Mouse (Mus musculus) right cerebral cortex, postnatal 14 days (tissue): Measurements from ENCODE around the gene Ctf2.
A peak's percentile ranks its signal among the peaks of the same experiment; 100 is the strongest.
"Not testable (repeated sequence)": the region's sequence is repeated elsewhere in the genome, so short reads cannot be mapped to it uniquely, and the experiment has no call there.

Experiments
- DNase-seq: peaks from one replicate; pipeline ENCODE4 v3.0.0; 2022

Ctf2 gene

DNA sequence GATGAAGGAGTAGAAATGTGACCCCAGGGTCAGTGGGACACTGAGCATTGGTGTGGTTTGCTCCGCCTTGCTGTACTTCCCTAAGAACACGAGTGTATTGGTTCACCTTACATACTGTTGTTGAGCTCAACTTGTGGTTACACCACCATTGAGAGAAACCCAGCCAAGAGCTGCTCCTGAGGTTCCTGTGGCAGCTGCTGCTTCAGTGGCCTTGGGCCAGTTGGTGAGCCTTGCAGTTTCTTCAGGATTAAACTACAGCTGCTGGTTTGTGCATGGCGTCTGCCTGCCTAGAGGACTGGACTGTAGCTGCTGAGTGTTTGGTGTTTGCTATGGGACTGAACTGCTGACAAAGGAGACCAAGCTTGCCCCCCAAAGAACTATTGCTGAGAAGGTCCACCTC is 20.5 kb downstream of the Ctf2 start:
- DNase-seq: no peak

DNA sequence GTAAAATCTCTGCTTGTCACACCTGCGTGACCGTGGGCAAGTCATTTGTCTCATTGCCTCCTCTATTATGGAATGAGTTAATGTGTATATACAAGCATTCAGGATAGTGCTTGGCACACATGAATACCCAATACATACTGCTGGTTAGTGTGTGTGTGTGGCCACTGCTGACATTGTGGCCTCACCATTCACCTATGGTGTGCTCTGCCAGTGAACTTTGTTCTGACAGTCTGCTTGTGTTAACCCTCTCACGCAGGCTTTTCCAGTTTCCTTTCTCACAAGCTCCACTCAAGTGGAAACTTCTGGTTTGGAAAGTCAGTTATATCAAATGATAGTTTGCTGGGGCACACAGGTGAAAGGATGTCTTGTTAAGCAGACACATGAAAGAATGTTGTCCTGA is 20.9 kb downstream of the Ctf2 start:
- DNase-seq: no peak

DNA sequence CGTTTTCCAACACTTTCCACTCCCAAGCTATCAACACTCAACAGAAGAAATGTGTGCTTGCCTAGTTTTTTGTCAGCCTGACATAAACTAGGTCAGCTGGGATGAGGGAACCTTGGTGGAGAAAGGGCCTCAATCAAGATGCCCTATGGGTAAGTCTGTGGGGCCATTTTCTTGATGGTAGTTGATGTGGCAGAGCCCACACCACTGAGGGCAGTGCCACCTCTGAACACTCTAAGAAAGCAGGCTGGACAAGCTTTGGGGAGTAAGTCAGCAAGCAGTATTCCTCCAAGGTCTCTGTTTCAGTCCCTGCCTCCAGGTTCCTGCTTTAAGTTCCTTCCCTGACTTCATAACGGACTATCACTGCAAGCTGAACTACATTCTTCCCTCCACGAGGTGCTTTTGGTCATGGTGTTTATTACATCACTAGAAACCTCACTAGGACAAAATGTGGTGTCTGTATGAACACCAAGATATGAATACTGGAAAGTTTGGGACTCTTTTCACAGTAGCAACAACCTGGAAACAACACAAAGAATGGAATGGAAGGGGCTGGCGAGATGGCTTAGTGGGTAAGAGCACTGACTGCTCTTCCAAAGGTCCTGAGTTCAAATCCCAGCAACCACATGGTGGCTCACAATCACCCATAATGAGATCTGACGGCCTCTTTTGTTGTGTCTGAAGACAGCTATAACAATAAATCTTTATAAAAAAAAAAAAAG is 22.5 kb downstream of the Ctf2 start:
- DNase-seq: no peak

DNA sequence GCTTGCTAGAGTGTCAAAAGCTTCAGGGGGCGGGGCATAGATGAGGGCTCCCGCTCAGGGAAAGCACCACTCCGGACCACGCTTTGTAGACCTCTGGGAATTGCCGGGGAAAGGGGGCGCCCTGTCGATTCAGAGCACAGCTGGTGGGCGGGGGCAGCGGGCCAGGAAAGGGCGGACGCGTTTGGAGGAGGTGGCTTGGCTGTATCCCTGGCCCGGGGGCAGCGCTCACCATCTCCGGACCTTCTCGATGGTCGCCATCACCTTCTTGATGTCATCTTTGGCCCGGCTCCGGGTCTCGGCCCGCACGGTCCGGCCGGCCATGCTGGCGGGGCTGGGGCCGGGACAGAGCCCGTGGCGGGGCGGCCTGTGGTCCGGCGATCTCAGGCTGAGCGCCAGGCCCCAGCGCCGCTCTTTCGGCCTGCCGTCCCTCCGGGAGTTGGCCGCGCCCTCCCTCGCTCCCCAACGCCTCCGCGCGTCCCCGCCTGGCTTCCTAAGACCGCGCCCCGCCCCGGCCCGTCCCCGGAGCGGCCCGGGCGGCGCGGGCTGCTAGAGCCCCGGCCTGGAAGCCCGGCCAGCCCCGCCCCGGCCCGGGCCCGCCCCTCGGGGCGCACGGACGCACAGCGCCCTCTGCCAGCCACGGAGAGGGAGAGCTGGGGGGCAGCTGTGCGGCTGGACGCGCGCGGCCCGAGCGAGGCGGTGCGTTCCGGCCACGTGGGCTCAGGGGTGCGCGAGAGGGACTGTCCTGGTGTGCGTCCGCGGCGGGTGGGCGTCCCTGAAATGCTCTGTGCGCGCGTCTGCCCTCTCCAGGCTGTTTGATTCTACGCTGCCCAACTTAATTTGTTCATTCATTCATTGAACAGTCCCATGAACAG is 23.5 kb downstream of the Ctf2 start, which contains the start of gene Bcl7c:
TSS of gene Bcl7c (minus strand) at position 727 of the 872 bp plus-strand sequence.
- DNase-seq: peak; percentile 87

DNA sequence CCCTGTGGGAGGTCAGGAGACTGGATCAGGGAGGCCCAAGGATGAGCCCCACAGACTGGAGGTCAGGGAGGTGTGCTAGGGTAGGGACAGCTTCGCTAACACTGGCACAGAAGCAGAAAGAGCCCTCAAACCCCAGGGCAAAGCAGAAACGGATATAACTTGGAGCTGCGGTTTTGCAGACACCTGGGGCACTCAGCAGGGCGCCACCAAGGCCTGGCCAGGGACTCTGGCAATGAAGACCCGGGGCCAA is 24.1 kb downstream of the Ctf2 start:
- no peak for DNase-seq

DNA sequence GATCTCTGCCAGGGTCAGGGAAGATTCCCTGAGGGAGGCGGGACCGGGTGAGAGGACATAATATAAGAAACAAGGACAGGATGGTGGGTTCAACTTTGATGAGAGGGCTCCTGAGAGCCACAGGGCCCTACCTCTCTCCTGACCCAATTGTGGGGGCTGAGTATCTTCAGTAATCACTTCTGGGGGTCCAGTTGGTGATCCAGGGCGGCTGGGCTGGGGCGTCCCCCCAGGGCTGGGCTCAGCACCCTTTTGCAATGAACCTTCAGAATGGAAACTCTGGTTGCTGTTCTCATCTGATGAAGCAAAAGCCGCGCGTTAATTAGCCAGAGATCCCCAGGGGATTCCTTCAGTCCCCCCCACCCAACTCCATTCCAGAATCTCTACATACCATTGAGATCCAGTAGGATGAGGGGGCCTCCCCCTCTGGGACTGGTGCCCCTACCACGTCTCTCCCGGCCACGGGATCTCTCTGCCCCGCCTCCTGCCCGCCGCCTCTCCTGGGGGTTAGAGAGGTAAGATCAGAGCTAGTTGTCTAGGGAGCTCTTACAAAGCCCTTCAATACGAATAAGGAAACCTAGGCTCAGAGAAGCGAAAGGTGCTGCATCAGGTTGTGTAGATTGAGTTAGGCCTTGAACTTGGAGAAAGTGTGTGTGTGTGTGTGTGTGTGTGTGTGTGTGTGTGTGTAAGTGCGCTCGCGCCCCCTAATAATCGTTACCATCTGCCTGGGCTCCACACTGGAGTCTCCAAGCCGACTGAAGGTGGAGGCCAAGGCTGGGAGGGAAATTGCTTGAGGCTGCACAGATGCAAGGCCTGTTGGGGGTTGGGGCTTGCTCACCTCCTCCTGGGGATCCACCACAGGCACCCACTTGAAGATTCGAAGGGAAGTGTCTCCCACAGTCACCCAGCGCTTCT is 24.7 kb downstream of the Ctf2 start:
- DNase-seq: no peak

DNA sequence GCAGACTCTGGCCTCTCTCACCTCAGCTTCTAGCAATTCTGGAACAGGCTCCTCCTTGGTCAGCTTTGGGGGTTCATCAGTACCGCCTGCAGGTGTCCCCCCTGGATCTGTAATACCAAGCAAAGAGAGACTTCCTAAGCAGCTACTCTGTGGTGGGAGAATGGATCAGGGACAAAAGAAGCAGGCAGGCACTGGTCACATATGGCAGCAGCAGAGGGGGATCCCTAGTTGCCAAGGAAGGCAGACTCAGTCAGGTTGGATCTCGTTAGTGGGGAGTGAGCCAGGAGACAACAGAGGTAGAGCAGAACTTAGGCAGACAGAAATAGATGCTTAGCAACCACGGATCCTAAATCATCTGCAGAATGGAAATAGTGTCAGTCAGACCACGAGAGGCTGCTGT is 26.3 kb downstream of the Ctf2 start:
- no peak for DNase-seq

DNA sequence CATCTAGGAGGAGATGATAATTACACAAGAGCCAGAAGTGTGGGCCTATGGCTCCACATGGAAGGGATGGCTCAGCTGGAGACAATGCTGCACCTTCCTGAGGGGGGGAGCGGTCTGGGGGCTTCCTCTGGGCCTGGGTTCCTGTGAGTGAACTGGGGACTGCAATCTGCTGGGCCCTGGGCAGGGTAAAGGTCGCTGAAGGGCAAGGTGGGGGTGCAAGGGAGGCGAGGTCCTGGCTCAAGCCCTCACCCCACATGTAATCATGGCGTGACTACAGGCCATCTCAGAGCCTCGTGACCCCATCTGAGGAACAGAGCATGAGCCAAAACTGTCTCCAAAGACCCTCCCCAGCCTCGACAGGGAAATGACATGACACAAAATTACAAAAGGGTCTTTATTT is 27.4 kb downstream of the Ctf2 start:
- no peak for DNase-seq

DNA sequence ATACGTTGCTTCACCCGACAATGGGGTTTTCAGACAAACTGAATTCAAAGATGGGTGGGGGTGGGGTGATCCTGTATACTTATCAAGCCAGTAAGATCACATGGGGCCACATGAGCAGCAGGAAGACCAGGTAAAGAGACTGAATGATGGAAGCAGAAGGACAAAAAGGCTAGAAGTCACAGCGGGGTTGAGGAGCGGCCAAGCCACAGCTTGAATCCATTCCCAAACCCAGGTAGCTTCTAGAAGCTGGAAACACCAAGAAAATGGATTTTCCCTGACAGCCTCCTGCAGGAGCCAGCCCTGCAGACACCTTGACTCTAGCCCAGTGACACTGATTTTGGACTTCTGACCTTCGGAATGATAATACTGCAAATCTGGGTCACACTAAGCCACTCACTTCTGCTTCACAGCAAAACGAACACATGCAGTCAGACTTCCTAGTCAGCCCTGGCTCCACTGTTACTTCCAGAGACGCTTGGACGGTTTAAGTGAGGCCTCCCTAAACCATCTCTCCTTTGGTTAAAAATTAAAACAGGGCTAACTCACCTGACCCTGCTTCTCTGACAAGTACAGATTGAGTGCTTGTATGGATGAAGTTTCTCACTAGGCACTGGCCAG is 28.3 kb downstream of the Ctf2 start:
- no peak for DNase-seq

DNA sequence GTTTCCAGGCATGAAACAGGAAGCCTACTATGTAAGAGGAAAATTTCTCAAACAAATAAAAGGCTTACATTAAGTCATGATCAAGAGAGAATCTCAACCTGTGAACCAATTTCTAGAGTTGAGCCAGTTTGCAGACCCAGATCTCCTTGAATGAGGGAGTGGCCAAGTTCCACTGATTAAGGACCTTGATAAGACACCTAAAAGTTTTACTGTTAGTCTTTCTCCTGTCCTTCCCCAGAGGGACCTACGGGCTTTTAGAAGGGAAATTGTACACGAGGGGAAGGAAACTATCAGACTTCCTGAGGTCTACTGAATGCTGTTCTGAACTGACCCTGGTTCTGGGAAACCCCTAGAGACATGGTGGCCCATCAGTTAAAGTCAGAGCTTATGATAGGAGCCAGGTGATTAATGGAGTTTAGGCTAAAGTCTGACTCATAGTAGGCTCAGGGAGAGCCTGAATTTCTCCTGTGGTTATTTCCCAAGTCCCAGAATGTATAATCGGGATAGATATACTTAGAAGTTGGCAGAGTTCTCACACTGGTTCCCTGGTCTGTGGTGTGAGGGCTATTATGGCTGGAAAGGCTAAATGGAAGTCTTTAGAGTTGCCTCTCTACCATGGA is 31.1 kb downstream of the Ctf2 start:
- DNase-seq: no peak

DNA sequence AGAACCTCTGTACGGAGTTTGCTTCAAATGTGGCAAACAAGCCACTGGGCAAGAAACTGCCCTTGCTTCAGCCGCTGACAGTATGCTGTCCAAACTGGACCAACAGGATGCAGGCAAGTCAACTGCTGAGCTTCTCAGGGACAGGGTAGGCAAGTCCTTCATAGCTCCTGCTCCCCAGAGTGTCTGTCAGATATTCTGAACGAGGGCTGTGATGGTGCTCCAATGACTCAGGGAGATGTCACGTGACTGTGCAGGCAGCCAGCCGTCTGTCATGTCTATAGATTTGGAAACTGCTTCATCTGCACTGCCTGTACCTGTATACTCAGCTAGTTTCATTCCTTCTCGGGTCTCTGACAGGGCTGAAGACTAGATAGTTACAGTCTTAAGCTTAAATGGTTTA is 33.0 kb downstream of the Ctf2 start:
- DNase-seq: no peak

DNA sequence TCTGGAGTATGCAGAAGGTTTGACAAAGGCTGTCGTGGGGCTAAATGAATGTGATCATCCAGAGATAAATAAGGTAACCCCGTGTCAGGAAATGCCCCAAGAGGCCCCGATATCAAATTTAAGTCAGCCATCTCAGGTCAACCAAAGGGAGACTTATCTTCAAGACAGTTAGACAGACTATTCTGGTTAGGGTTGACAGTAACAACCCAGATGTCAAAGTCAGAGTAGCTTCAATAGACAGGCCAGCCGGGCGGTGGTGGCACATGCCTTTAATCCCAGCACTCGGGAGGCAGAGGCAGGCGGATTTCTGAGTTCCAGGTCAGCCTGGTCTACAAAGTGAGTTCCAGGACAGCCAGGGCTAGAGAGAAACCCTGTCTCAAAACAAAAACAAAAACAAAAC is 38.2 kb downstream of the Ctf2 start:
- DNase-seq: not testable (repeated sequence)

DNA sequence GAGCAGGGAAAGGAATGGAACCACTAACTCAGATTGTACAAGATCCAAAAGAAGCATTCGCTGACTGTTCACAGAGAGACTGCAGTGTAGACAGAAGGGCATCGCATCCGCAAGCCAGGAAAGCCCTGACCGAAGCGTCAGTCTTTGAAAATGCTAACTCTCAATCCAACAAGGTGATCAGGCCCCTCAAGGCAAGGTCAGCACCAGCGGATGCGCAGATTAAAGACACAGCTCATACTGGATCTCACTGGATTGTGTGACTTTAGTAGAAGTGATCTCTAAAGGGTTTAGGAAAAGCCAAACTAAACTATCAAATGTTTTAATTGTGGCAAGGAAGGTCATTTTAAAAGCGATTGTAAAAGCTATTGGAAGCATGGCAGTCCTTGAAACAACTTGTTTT is 38.7 kb downstream of the Ctf2 start:
- no peak for DNase-seq

DNA sequence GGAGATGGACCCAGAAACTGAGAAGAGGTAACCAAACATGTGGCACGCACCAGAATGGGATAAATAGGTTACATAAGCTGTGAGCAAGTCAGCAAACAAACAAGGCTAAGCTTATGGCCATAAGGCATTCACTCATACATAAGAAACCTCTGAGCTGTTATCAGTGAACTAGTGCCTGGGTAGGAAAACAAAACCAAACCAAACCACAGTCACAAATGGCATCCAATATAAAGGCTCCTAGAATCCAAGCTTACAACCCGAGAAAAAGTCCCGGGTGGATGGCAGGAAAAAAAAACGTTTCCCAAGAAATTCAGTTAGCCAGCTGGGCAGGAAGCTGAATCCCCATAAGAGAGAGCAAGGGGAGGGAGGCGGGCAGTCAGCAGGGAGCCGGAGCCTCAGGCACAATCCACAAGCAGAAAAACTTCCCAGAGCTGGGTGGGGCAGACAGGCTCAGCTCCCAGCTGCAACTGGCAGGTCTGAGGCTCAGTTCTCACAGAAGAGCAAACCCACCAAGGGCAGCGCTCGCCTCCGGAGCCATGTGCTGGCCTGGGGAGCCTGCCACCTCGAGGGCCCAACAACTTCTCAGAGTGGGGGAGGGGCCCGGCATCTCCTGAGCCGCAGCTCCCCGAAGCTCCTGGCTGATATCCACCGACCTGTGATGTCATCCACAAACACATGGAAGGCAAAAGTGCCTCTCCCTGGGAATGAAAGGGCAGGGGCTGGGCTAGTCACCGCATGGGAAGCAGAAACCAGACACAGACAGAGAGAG is 40.6 kb downstream of the Ctf2 start:
- peak; percentile 57 for DNase-seq

DNA sequence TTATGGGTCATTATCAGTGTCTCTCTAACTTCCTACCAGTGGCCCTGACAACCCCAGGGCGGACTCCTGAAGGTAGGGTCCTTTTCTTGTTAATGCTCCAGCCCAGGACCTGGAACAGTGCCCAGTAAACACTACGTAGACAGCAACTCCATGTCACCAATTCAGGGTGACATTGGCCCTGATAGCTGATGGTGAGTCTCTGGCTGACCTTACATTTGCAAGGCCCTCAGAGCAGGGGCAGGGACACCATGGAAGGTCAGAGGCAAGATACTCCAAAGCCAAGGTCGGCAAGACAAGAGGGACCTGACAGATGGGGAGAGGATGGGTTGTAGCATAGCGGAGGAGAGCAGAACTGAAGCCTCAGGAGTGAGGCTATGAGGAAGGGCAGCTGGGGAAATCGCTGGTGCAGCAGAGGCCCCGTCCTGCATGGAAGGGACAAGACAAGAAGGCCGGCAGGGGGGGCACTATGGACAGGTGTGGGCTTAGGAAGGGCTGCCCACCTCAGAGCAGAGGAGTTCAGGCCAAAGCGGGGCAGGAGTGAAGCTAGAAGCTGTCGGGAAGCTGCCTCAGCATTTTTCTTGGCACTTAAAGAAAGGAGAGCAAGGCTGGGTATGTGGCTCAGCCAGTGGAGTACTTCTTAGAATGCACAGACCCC is 42.2 kb downstream of the Ctf2 start:
- no peak for DNase-seq

DNA sequence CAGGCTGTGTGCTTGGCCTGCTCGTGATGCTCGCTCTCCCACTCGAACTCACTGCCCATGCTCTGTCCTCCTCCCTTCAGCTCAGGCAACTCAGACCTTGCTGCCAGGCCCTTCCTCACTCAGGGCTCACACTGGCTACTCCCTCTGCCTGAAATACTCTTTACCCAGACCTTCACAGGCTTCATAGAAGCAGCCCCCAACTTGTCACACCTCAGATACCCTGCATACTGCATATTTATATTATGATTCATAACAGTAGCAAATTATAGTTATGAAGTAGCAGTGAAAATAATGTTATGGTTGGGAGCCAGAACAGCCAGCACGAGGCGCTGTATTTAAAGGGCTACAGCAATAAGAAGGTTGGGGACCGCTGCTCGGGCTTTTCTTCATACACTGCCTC is 43.0 kb downstream of the Ctf2 start:
- no peak for DNase-seq

DNA sequence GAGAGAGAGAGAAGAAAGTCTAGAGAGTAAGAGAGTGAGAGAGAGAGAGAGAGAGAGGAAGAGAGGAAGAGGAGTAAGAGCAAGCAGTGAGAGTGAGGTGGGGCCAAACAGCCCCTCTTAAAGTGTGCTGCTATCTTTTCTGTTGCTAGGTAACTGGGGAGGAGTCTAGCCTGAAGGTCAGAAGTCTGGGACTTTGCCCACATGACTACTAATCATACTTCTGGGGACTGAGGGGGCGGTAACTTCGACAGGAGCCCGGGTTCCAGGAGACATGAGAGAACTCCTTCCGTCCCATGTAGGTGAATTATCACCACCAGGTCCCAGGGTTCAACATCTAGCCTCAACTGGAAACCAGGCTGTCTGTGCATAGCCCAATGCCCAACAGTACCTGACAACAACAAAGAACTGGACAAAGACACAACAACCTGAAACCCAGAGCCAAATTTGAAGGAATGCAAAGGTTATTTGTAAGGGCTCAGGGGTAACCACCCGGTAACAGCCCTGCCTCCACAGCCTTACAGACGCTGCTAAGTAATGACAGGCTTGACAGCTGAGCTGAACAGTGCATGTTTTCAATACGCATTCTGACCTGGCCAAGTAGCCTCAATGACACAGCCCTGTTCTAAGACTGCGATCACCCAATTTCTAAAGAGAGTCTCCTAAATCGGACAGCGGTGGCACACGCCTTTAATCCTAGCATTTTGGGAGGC is 45.1 kb downstream of the Ctf2 start:
- no peak for DNase-seq

DNA sequence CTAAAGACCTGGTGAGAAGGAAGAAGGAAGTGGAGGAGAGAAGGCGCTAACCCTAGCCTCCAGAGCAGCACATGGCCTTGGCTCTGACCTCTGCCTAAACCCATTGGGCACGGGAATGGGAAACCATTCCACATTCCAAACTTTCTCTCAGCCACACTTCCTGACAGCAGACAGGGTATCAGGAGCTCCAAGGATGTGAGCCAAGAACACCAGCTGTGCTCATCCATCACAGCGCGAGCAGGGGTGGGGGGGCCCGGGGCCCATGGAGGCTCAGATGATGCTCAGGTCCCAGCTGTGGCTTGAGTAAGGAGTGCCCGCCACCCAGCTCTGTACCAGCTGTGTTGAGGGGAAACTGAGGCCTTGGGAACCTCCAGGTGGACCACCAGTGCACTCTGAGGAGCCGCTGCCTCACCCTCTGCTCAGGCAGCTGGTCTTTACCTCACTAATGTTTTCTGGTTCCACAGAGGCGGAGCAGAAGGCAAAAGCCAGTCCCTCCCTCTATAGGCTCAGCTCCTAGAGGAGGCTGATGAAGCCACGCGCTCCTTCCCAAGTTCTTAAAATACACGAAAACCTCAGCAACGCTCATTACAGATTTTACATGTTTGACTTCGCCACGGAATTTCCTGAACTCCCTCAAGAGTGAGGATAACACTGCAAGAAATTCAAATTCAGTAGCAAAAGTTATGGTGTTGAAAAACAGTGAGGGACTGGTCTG is 46.5 kb downstream of the Ctf2 start:
- no peak for DNase-seq

DNA sequence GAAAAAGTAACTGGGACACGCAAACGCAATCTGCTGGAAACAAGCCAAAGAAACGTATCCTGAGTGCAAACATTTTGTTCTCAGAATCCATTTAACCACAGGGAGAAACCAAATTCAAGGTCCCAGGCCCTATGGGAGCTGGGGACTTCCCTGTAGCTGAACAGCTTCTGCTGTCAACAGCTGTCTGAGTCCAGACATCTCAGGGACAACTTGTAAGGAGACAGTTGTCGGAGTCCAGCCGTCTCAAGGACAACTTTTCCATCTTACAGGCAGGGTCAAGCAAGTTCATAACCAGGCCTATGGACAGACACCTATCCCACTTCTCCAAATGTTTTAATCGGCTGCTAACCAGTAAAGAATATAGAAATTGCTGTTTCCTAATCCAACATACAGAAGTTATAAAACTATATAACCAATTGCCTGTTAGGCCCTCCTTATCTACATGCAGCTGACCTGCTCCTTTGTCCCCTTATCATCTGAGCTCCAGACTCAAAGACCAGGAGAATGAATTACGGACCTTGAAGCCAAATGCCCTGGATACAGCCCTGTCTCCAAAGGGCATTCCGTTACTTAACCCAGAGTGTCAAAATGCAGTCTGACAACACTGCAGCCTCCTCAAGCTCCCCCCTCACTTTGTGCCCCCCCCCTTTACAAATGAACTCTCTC is 49.9 kb downstream of the Ctf2 start:
- DNase-seq: no peak
